Mouse (Mus musculus) MN1 (cell line): ENCODE measurements around the gene Hist1h2bl.

Experiments
- DNase-seq: peaks from one replicate; pipeline ENCODE4 v3.0.0-alpha.2; 2016; ENCODE audit warnings: low spot score

The Hist1h2bl gene

DNA sequence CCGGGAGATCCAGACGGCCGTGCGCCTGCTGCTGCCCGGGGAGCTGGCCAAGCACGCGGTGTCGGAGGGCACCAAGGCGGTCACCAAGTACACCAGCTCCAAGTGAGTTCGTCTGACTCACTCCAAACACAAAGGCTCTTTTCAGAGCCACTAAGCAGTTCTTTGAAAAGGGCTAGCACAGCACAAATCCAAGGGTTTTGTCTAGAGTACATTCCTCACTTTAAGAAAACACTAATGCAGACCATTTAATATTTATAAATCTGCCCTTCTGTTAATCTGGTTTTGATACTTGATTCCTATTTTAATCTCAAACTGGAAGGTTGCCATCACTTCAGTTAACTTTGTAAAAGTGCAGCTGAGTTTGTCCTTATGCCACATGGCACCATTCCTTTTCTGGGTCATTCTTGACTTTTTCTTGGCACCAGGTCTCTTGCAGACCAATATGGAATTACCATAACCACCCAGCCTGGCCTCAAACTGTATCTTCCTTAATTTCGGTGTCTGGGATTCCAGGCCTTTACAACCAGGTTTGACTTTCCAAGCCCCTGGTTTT is 6.5 kb upstream of the Hist1h2bl start:
- peak; percentile 50 for DNase-seq

DNA sequence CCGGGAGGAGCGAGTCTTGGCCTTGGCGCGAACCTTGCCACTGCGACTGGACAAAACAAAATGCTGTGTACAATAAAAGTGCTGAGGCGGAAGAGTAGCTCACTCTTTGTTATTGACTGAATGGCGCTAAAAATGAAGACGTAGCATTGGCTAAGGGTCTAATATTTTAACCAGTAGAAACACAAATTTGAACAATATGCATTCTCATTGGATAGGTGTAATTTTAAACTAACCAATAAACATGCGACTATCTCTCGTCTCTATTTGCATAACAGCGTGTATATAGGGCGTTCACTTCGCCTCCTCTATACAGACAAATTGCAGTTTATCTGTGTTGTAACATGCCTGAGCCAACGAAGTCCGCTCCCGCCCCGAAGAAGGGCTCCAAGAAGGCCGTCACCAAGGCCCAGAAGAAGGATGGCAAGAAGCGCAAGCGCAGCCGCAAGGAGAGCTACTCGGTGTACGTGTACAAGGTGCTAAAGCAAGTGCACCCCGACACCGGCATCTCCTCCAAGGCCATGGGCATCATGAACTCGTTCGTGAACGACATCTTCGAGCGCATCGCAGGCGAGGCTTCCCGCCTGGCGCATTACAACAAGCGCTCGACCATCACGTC is 5.9 kb upstream of the Hist1h2bl start, which contains the start of gene Hist1h2bm:
TSS of gene Hist1h2bm (plus strand) at position 288 of the 616 bp plus-strand sequence.
- peak; percentile 94 for DNase-seq

DNA sequence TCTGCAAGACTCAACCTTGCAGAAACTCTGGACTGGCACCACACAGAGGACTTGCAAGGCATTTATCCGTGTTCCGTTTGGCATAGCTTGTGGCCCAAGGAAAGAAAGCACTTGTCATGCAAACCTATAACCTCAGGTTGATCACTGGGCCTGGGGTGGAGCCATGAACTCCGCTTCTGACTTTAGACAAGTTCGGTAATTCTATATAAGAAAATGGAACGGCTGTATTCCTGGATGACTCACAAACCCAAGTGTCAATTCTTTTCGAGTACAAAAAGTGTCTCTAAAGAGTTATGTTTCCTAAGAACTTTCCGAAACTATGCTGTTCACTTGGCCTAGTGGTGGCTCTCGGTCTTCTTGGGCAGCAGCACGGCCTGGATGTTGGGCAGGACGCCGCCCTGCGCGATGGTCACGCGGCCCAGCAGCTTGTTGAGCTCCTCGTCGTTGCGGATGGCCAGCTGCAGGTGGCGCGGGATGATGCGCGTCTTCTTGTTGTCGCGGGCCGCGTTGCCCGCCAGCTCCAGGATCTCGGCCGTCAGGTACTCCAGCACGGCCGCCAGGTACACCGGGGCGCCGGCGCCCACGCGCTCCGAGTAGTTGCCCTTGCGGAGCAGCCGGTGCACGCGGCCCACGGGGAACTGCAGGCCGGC is 5.3 kb upstream of the Hist1h2bl start:
- DNase-seq = peak; percentile 28

DNA sequence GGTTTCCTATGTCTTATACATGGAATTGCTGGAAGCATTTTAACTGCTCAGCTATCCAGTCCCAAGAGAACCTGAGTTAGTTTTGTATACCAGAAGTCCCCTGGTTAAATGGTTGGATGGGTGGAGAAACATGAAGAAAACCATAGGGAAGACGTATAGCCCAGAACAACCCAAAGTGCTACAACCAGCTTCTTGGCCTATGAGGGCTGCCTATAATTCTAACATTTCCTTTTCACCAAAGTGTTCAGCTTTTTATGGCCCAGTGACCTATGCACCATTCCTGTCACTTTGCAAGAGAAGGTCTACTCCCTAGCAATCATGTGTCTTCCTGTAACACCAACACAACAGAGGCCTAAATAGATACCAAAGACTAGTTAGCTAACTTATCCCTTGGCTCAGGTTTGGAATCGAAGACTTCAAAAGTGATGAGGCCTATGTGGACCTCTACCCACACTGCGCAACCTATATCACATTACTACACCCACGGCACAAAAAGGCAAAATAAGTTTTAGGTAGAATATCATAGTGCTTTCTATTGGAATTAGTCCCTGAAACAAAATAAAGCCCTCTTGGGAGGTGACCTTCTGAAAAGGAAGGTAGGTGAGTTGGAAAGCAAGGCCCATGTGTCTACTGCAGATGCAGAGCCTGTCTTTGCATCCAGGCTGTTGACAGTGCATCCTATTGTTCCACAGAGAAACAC is 2.6 kb upstream of the Hist1h2bl start:
- peak; percentile 25 for DNase-seq

DNA sequence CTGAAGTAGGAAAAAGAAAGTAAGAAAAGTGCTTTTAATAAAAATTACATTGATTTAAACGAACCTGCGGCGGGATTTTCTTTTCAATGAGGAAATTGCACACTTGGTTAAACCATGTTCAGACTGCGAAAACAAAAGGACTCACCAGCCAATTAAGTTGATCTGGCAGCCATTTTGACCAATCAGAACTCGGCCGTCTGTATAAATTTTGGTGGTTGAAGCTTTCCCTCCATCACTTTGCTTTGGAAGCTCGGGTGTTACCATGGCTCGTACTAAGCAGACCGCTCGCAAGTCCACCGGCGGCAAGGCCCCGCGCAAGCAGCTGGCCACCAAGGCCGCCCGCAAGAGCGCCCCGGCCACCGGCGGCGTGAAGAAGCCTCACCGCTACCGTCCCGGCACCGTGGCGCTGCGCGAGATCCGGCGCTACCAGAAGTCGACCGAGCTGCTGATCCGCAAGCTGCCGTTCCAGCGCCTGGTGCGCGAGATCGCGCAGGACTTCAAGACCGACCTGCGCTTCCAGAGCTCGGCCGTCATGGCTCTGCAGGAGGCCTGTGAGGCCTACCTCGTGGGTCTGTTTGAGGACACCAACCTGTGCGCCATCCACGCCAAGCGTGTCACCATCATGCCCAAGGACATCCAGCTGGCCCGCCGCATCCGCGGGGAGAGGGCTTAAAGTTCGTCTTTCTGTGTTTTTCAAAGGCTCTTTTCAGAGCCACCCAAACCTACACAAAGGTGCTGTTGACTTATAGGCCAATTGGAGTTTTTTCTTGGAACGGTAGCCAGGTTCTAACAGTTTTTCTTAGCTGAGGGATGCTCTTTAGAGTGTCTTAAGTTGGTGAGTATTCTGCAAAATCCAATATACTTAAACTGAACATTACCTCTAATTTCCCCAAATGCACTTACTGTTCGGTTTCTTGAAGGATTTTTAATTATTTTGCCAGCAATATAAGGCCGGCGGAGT is 1.7 kb upstream of the Hist1h2bl start, which contains the start of gene Hist1h3h:
TSS of gene Hist1h3h (plus strand) at position 263 of the 961 bp plus-strand sequence.
- peak; percentile 90 for DNase-seq

GRCm38 (mm10) chr13:21716540-21717391 is 823 bp upstream of the Hist1h2bl start:
- DNase-seq = peak; percentile 37

- DNase-seq = peak; percentile 48
Measured at GRCm38 (mm10) chr13:21715131-21715863, 646 bp downstream of the Hist1h2bl start.

DNA sequence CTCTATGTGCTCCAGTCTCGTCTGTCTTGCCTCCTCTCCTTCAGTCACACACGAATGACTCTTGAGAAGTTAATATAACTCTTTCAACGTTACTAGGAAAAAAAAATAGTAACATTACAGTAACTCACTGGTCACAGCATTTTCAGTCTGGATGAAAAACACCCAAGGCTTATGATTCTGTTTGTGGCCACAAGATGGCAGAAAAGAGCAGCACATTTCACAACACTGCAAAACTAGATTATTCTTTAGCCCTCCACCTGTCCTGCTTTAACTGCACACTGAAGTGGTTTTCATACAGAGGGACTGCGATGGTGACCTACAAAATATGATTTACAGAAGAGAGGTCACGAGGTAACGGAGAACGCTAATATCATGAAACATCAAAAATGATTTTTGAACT is 1.2 kb downstream of the Hist1h2bl start:
- DNase-seq = peak; percentile 74

DNA sequence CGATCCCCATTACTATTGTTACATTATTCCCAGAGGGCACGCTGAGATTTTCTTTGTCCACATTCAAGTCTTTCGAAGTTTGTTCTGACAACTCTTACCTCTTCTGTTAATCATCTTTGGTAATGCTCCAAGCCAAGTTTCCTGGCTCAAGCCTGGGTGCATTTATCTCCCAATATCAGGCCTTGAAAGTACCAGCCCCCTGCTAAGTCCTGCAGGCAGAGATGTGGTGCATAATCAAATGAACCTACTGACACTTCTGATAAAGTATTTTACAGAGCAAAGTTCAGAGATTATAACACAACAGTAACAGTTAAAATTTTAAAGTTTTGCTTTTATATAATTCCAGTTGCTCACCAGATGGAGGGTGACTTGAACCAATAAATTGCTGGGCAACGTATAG is 4.2 kb downstream of the Hist1h2bl start:
- DNase-seq = no peak

- peak; percentile 83 for DNase-seq
Measured at GRCm38 (mm10) chr13:21710821-21711525, 5.0 kb downstream of the Hist1h2bl start.

- DNase-seq = peak; percentile 86
Measured at GRCm38 (mm10) chr13:21710031-21710711, 5.8 kb downstream of the Hist1h2bl start.

GRCm38 (mm10) chr13:21706669-21707068 is 9.3 kb downstream of the Hist1h2bl start:
- DNase-seq = no peak

DNA sequence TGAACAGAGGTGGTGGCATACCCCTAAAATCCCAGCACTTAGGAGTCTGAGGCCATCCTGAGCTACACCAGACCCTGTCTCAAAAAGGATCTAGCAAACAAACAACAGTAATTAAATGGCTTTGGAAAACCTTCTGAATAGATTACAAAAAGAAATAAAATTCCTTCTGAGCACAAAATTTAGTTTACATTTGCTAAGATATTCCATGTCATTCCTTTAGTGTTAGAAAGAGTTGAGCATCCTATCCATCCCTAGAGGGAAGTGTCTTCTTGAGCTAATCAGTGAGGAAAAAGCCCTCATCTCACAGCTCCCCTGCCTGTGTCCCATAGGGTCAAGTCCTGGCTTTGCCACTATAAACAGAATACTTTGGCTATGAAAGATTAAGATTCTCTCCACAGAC is 18.1 kb downstream of the Hist1h2bl start, which contains the start of gene Olfr1359:
TSS of gene Olfr1359 (plus strand) at position 301 of the 400 bp plus-strand sequence.
- no peak for DNase-seq

- DNase-seq = no peak
Measured at GRCm38 (mm10) chr13:21677305-21677704, 38.6 kb downstream of the Hist1h2bl start, which contains the start of gene Olfr1360. Gene Olfr1360, minus strand, starts transcription at chr13:21677405.
